Mouse (Mus musculus) heart, embryonic 15.5 days (tissue): Measurements from ENCODE around the gene Dvl3. TPM values are rescaled to one million over a fixed set of nuclear protein-coding genes. Genes with fewer than 3 reads are reported as not detected.

Experiments used
- ATAC-seq: fragments of 200-750 bp; cut with Nextera tagmentation; replicated peaks from 2 replicates; pipeline ENCODE4 v1.8.0; 2017; ENCODE audit warnings: low read depth, moderate TSS enrichment; ENCODE audit not compliant: insufficient number of reproducible peaks, insufficient read depth, low FRiP score
- H3K27ac ChIP-seq: fragments of 300-500 bp; sonication (generic); 2 replicates; pipeline ENCODE4 v1.5.1; 2015; ENCODE audit warnings: mild to moderate bottlenecking, inconsistent platforms
- H3K27me3 ChIP-seq: fragments of 300-500 bp; sonication (generic); 2 replicates; pipeline ENCODE4 v1.6.1; 2015; ENCODE audit warnings: inconsistent platforms
- H3K36me3 ChIP-seq: fragments of 300-500 bp; sonication (generic); 2 replicates; pipeline ENCODE4 v1.6.1; 2015; ENCODE audit warnings: mild to moderate bottlenecking, inconsistent platforms
- H3K4me1 ChIP-seq: fragments of 300-500 bp; sonication (generic); replicated peaks from 2 replicates; pipeline ENCODE4 v1.6.1; 2015; ENCODE audit warnings: inconsistent platforms
- H3K4me2 ChIP-seq: fragments of 300-500 bp; sonication (generic); 2 replicates; pipeline ENCODE4 v1.6.1; 2015; ENCODE audit warnings: inconsistent platforms, mild to moderate bottlenecking, moderate library complexity
- H3K4me3 ChIP-seq: fragments of 300-500 bp; sonication (generic); 2 replicates; pipeline ENCODE4 v1.5.1; 2015; ENCODE audit warnings: mild to moderate bottlenecking, inconsistent platforms
- H3K9ac ChIP-seq: fragments of 300-500 bp; sonication (generic); 2 replicates; pipeline ENCODE4 v1.6.1; 2015; ENCODE audit warnings: mild to moderate bottlenecking, inconsistent platforms
- H3K9me3 ChIP-seq: fragments of 300-500 bp; sonication (generic); replicated peaks from 2 replicates; pipeline ENCODE4 v1.6.1; 2016; ENCODE audit warnings: inconsistent platforms
- WGBS: fragments of 180-500 bp; shearing (Covaris S2); methylation state at CpG from one replicate; pipeline ENCODE4 v1.1.7; 2015; ENCODE audit warnings: mixed read lengths; 5-methylcytosine and 5-hydroxymethylcytosine counted together
- polyA plus RNA-seq: library from polyadenylated mRNA; unstranded; fragments of >200 nt; fragmentation: Nextera tagmentation; extraction: Ambion mirVana; gene quantifications from 2 replicates; pipeline ENCODE4 v1.2.1, GENCODE M21; 2015

Dvl3 gene
- polyA plus RNA-seq, 1 experiment from 2014 or later: 16.9 TPM

GRCm38 (mm10) chr16:20530941-20531340, 14.2 kb downstream of the Dvl3 start:
- Histone ChIP-seq H3K9ac (no peak overlapping the region), H3K4me1 (peaks cover under 1% of the 10 kb centered on the region), H3K27ac (no peak overlapping the region), H3K4me2 (no peak overlapping the region), H3K9me3 (no peaks in the 10 kb centered on the region), H3K36me3 (peaks cover 70% of the 10 kb centered on the region), H3K27me3 (no peaks in the 10 kb centered on the region), H3K4me3 (no peak overlapping the region)
- 93% methylated on average over 20 of the region's 20 CpGs for WGBS
- ATAC-seq: no peak

GRCm38 (mm10) chr16:20534617-20535295, 18.0 kb downstream of the Dvl3 start:
- Histone ChIP-seq H3K9me3 (no peaks in the 10 kb centered on the region), H3K27me3 (no peaks in the 10 kb centered on the region), H3K36me3 (peaks cover 52% of the 10 kb centered on the region), H3K27ac (no peak overlapping the region), H3K4me2 (peak overlapping the region; percentile 37; the same call in 1 of the 2 replicates), H3K4me1 (peaks cover 28% of the 10 kb centered on the region), H3K9ac (no peak overlapping the region), H3K4me3 (no peak overlapping the region)
- ATAC-seq: no peak
- WGBS: 49% methylated on average over 10 of the region's 10 CpGs

GRCm38 (mm10) chr16:20535296-20536080, 18.7 kb downstream of the Dvl3 start, which contains the start of gene Ap2m1:
Gene Ap2m1, plus strand, starts transcription at chr16:20535478.
- peak within 1 kb of the TSS; percentile 93 for H3K9ac ChIP-seq
- peak within 1 kb of the TSS; percentile 79 for H3K4me3 ChIP-seq
- peaks cover 28% of the 10 kb centered on the region for H3K4me1 ChIP-seq
- peaks cover 53% of the 10 kb centered on the region for H3K36me3 ChIP-seq
- peak within 1 kb of the TSS; percentile 82 for H3K4me2 ChIP-seq
- H3K9me3 ChIP-seq: no peaks in the 10 kb centered on the region
- under 1% methylated on average over 52 of the region's 52 CpGs for WGBS
- H3K27ac ChIP-seq: peak within 1 kb of the TSS; percentile 87
- peak; percentile 96 for ATAC-seq
- no peaks in the 10 kb centered on the region for H3K27me3 ChIP-seq

GRCm38 (mm10) chr16:20536081-20536665, 19.4 kb downstream of the Dvl3 start:
- H3K36me3 ChIP-seq: peaks cover 53% of the 10 kb centered on the region

GRCm38 (mm10) chr16:20537071-20537471, 20.3 kb downstream of the Dvl3 start:
- Histone ChIP-seq H3K4me2 (peak overlapping the region; percentile 82), H3K27ac (peak overlapping the region; percentile 46; the same call in 1 of the 2 replicates), H3K9ac (peak overlapping the region; percentile 28; the same call in 1 of the 2 replicates), H3K36me3 (peaks cover 53% of the 10 kb centered on the region), H3K4me3 (peak overlapping the region; percentile 79), H3K9me3 (no peaks in the 10 kb centered on the region), H3K27me3 (no peaks in the 10 kb centered on the region), H3K4me1 (peaks cover 28% of the 10 kb centered on the region)
- WGBS: 22% methylated on average over 5 of the region's 5 CpGs
- no peak for ATAC-seq

More at GRCm38 (mm10) chr16:20536081-20536665, 19.4 kb downstream of the Dvl3 start:
- Histone ChIP-seq H3K27ac (peak overlapping the region; percentile 87), H3K4me2 (peak overlapping the region; percentile 82), H3K4me3 (peak overlapping the region; percentile 79), H3K9ac (peak overlapping the region; percentile 93), H3K27me3 (no peaks in the 10 kb centered on the region), H3K4me1 (peaks cover 28% of the 10 kb centered on the region), H3K9me3 (no peaks in the 10 kb centered on the region)
- 26% methylated on average over 9 of the region's 9 CpGs for WGBS
- ATAC-seq: no peak

GRCm38 (mm10) chr16:20537601-20538320, 21.0 kb downstream of the Dvl3 start:
- 37% methylated on average over 6 of the region's 6 CpGs for WGBS
- Histone ChIP-seq H3K4me3 (peak overlapping the region; percentile 79), H3K4me2 (peak overlapping the region; percentile 82), H3K36me3 (peaks cover 55% of the 10 kb centered on the region), H3K9ac (0 out of 2 replicates have a peak overlapping the region, but pooled peaks have one; percentile 9), H3K4me1 (peaks cover 28% of the 10 kb centered on the region), H3K27me3 (no peaks in the 10 kb centered on the region), H3K9me3 (no peaks in the 10 kb centered on the region), H3K27ac (no peak overlapping the region)
- ATAC-seq: no peak

- no peaks in the 10 kb centered on the region for H3K9me3 ChIP-seq
- H3K27ac ChIP-seq: no peak overlapping the region
- H3K27me3 ChIP-seq: no peaks in the 10 kb centered on the region
Observed at GRCm38 (mm10) chr16:20539649-20540048, 22.9 kb downstream of the Dvl3 start.

GRCm38 (mm10) chr16:20540438-20540837, 23.7 kb downstream of the Dvl3 start:
- H3K9ac ChIP-seq: no peak overlapping the region
- H3K36me3 ChIP-seq: peaks cover 71% of the 10 kb centered on the region
- H3K4me1 ChIP-seq: peaks cover 28% of the 10 kb centered on the region
- ATAC-seq: no peak
- no peaks in the 10 kb centered on the region for H3K9me3 ChIP-seq
- H3K27me3 ChIP-seq: no peaks in the 10 kb centered on the region
- H3K4me3 ChIP-seq: no peak overlapping the region
- WGBS: 66% methylated on average over 4 of the region's 4 CpGs
- H3K27ac ChIP-seq: no peak overlapping the region
- no peak overlapping the region for H3K4me2 ChIP-seq

More at GRCm38 (mm10) chr16:20539649-20540048, 22.9 kb downstream of the Dvl3 start:
- peaks cover 64% of the 10 kb centered on the region for H3K36me3 ChIP-seq
- H3K4me3 ChIP-seq: no peak overlapping the region
- no peak for ATAC-seq
- H3K4me2 ChIP-seq: no peak overlapping the region
- WGBS: 74% methylated on average over 3 of the region's 3 CpGs
- peaks cover 28% of the 10 kb centered on the region for H3K4me1 ChIP-seq
- no peak overlapping the region for H3K9ac ChIP-seq

- no peak overlapping the region for H3K27ac ChIP-seq
- WGBS: 86% methylated on average over 10 of the region's 10 CpGs
- no peak for ATAC-seq
- H3K9me3 ChIP-seq: no peaks in the 10 kb centered on the region
- peaks cover 57% of the 10 kb centered on the region for H3K36me3 ChIP-seq
- H3K9ac ChIP-seq: no peak overlapping the region
- peaks cover 21% of the 10 kb centered on the region for H3K4me1 ChIP-seq
- no peak overlapping the region for H3K4me2 ChIP-seq
- H3K27me3 ChIP-seq: no peaks in the 10 kb centered on the region
- no peak overlapping the region for H3K4me3 ChIP-seq
Observed at GRCm38 (mm10) chr16:20545696-20546095, 28.9 kb downstream of the Dvl3 start.

GRCm38 (mm10) chr16:20547423-20547822, 30.6 kb downstream of the Dvl3 start:
- Histone ChIP-seq H3K9me3 (no peaks in the 10 kb centered on the region), H3K4me3 (peak overlapping the region; percentile 83), H3K36me3 (peaks cover 55% of the 10 kb centered on the region), H3K4me1 (peaks cover 21% of the 10 kb centered on the region), H3K27ac (peak overlapping the region; percentile 66), H3K4me2 (peak overlapping the region; percentile 63), H3K9ac (peak overlapping the region; percentile 60), H3K27me3 (no peaks in the 10 kb centered on the region)
- WGBS: 48% methylated on average over 5 of the region's 5 CpGs
- ATAC-seq: no peak
